Mouse (Mus musculus) monocyte, adult 5-6 weeks (primary cell): Measurements from ENCODE around the gene Il18bp. TPM values are rescaled to one million over a fixed set of nuclear protein-coding genes. Genes with fewer than 3 reads are reported as not detected.

ENCODE experiments used
- ATAC-seq: fragments of 153-309, 156-312 bp; replicated peaks from 2 replicates; pipeline ENCODE4 v1.8.0; 2017; ENCODE audit warnings: mild to moderate bottlenecking; ENCODE audit not compliant: low TSS enrichment, insufficient number of reproducible peaks, severe bottlenecking, poor library complexity, low FRiP score
- total RNA-seq: library from RNA; stranded (forward); fragments of 200-1000, 200-491, 200-594 nt; gene quantifications from 3 replicates; pipeline ENCODE4 v1.2.3, GENCODE M21; 2017

Gene Il18bp
- total RNA-seq, 1 experiment from 2014 or later = 3.0 TPM

- no peak for ATAC-seq
Measured at GRCm38 (mm10) chr7:102014995-102015394, 3.5 kb downstream of the Il18bp start.

- no peak for ATAC-seq
Measured at GRCm38 (mm10) chr7:102013416-102013815, 5.1 kb downstream of the Il18bp start.

GRCm38 (mm10) chr7:102011855-102012254, 6.6 kb downstream of the Il18bp start:
- no peak for ATAC-seq

GRCm38 (mm10) chr7:102006520-102006919, 12.0 kb downstream of the Il18bp start:
- ATAC-seq = no peak

- ATAC-seq = no peak
Measured at GRCm38 (mm10) chr7:102000921-102001630, 17.4 kb downstream of the Il18bp start.

- no peak for ATAC-seq
Measured at GRCm38 (mm10) chr7:102000296-102000695, 18.2 kb downstream of the Il18bp start.

GRCm38 (mm10) chr7:101999461-102000151, 18.9 kb downstream of the Il18bp start:
- ATAC-seq = no peak

- ATAC-seq = no peak
Measured at GRCm38 (mm10) chr7:101998194-101998927, 20.1 kb downstream of the Il18bp start.

GRCm38 (mm10) chr7:101994241-101994640, 24.2 kb downstream of the Il18bp start:
- ATAC-seq = no peak

GRCm38 (mm10) chr7:101985081-101985480, 33.4 kb downstream of the Il18bp start:
- ATAC-seq = no peak

- no peak for ATAC-seq
Measured at GRCm38 (mm10) chr7:101982735-101983134, 35.8 kb downstream of the Il18bp start.

- no peak for ATAC-seq
Measured at GRCm38 (mm10) chr7:101974505-101974904, 44.0 kb downstream of the Il18bp start.

- no peak for ATAC-seq
Measured at GRCm38 (mm10) chr7:101973730-101974129, 44.8 kb downstream of the Il18bp start.

GRCm38 (mm10) chr7:101971721-101972120, 46.8 kb downstream of the Il18bp start:
- ATAC-seq = no peak

- ATAC-seq = 0 out of 2 replicates have a peak, but pooled peaks have one; percentile 36
Measured at GRCm38 (mm10) chr7:101970821-101971461, 47.5 kb downstream of the Il18bp start.

- ATAC-seq = peak; percentile 45
Measured at GRCm38 (mm10) chr7:101970429-101970775, 48.1 kb downstream of the Il18bp start.

- peak; percentile 46 for ATAC-seq
Measured at GRCm38 (mm10) chr7:101969694-101970428, 48.6 kb downstream of the Il18bp start.

GRCm38 (mm10) chr7:101968751-101969150, 49.7 kb downstream of the Il18bp start:
- ATAC-seq = no peak

- no peak for ATAC-seq
Measured at GRCm38 (mm10) chr7:101967256-101967655, 51.2 kb downstream of the Il18bp start.
